Mouse (Mus musculus) layer of hippocampus, postnatal 36 days (tissue): ENCODE results near the gene Olfr119. TPM values are rescaled to one million over a fixed set of nuclear protein-coding genes. Genes with fewer than 3 reads are reported as not detected.
"Not testable (repeated sequence)": the region's sequence is repeated elsewhere in the genome, so short reads cannot be mapped to it uniquely, and the experiment has no call there.

Experiments used
- DNase-seq, 2 experiments: peaks; one replicate each; pipeline ENCODE4 v3.0.0; 2022
- total RNA-seq, 2 experiments: library from RNA; stranded (reverse); gene quantifications; 2 replicates each; pipeline ENCODE4 v1.2.3; 2021

The Olfr119 gene
- not detected for total RNA-seq

GRCm38 (mm10) chr17:37696264-37696663, at the start of gene Olfr119:
Gene Olfr119, plus strand, starts transcription at chr17:37696564.
- DNase-seq: not testable (repeated sequence)

- no peak for DNase-seq
These were observed 32.7 kb upstream of the Olfr119 start, which contains the start of gene Olfr117 for GRCm38 (mm10) chr17:37663682-37664081. Gene Olfr117, minus strand, starts transcription at chr17:37663782.

GRCm38 (mm10) chr17:37666688-37667087, 29.7 kb upstream of the Olfr119 start, which contains the start of gene Olfr118:
Gene Olfr118, plus strand, starts transcription at chr17:37666988.
- DNase-seq: no peak

- no peak for DNase-seq
These were observed 25.1 kb downstream of the Olfr119 start, which contains the start of gene Olfr120 for GRCm38 (mm10) chr17:37721508-37721907. Gene Olfr120, plus strand, starts transcription at chr17:37721808.

GRCm38 (mm10) chr17:37738070-37738469, 41.7 kb downstream of the Olfr119 start:
- DNase-seq: no peak

Other genes with a start within 250 kb of the Olfr119 start
- gene Olfr109, start 237.6 kb upstream of the Olfr119 start, total RNA-seq: not detected
- gene H2-M2, start 213.0 kb upstream of the Olfr119 start, total RNA-seq: not detected
- gene Olfr110, start 204.1 kb upstream of the Olfr119 start, total RNA-seq: not detected
- not detected for gene Olfr111, start 188.5 kb upstream of the Olfr119 start, total RNA-seq
- not detected for gene Olfr112, start 127.1 kb upstream of the Olfr119 start, total RNA-seq
- not detected for gene Olfr113, start 118.9 kb upstream of the Olfr119 start, total RNA-seq
- gene Olfr114, start 103.8 kb upstream of the Olfr119 start, total RNA-seq: not detected
- gene Olfr115, start 69.5 kb upstream of the Olfr119 start, total RNA-seq: not detected
- not detected for gene Olfr116, start 69.4 kb upstream of the Olfr119 start, total RNA-seq
- not detected for gene Olfr117, start 32.8 kb upstream of the Olfr119 start, total RNA-seq
- not detected for gene Olfr118, start 29.6 kb upstream of the Olfr119 start, total RNA-seq
- gene Olfr120, start 25.2 kb downstream of the Olfr119 start, total RNA-seq: not detected
- not detected for gene Olfr121, start 52.3 kb downstream of the Olfr119 start, total RNA-seq
- not detected for gene Olfr122, start 72.0 kb downstream of the Olfr119 start, total RNA-seq
- not detected for gene Olfr123, start 97.0 kb downstream of the Olfr119 start, total RNA-seq
- gene Olfr124, start 103.3 kb downstream of the Olfr119 start, total RNA-seq: not detected
- not detected for gene Olfr125, start 136.4 kb downstream of the Olfr119 start, total RNA-seq
- gene Olfr126, start 150.9 kb downstream of the Olfr119 start, total RNA-seq: not detected
- not detected for gene Olfr127, start 203.9 kb downstream of the Olfr119 start, total RNA-seq
- not detected for gene Olfr128, start 224.0 kb downstream of the Olfr119 start, total RNA-seq